Mouse (Mus musculus): ENCODE measurements at regions not wholly inside any gene's neighbourhood (a gene's known extent, or its start where the extent isn't known, plus 50 kb on each side); places are given as distances from the start of the nearest gene placed in this dataset.

DNA sequence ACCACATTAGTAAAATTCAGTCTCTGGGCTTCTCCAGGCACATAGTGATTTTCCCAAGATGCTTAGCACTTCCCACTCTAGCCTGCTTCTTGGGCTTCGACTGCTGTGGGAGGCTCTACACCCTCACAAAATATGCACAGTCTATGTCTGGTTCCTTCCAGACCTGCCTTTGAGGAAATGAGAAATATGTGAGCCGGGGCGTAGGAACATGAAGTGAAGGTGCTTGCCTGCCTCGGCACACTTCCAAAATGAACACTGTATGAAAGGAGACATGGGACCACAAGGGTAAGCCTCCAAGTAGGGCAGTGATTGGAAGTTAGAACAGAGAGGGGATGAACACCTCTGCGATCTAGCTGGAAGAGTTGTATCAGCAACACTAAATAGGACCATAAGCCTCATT is 54.5 kb downstream of the Gm10260 start:
- Histone ChIP-seq H3K27ac (ENCODE audit: low read length) (no peak overlapping the region), H3K9ac (ENCODE audit: low read depth, low read length) (no peak overlapping the region), H3K4me1 (ENCODE audit: control insufficient read depth, insufficient read depth, low read length) (no peaks in the 10 kb centered on the region), H3K4me3 (ENCODE audit: low read depth, low read length) (no peak overlapping the region), H3K27me3 (ENCODE audit: control insufficient read depth, insufficient read depth, low read depth, low read length) (no peaks in the 10 kb centered on the region), H3K4me2 (ENCODE audit: low read length) (no peak overlapping the region), H3K9me3 (replicated peaks; ENCODE audit: control insufficient read depth, low read length, poor library complexity, severe bottlenecking) (no peaks in the 10 kb centered on the region), H3K36me3 (ENCODE audit: control insufficient read depth, insufficient read depth, low read length) (no peaks in the 10 kb centered on the region)
- no peak for ATAC-seq
- WGBS: 97% methylated on average over 5 of the region's 5 CpGs

DNA sequence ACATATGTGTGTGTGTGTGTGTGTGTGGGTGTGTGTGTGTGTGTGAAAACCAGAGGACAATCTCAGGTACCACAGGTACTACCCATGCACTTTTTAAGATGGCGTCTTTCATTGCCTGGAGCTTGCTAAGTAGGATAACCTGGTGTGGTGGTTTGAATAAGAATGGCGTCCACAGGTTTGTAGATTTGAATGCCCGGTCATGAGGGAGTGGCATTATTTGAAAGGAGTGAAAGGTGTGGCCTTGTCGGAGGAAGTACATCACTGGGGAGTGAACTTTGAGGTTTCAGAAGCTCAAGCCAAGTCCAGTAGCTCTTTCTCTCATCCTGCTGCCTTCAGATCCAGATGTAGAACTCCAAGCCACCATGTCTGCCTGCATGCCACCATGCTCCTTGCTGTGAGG is 55.9 kb downstream of the Gm10260 start:
- H3K27me3 ChIP-seq (ENCODE audit: control insufficient read depth, insufficient read depth, low read depth, low read length): no peaks in the 10 kb centered on the region
- 95% methylated on average over 4 of the region's 4 CpGs for WGBS
- H3K27ac ChIP-seq (ENCODE audit: low read length): no peak overlapping the region
- H3K9me3 ChIP-seq (replicated peaks; ENCODE audit: control insufficient read depth, low read length, poor library complexity, severe bottlenecking): no peaks in the 10 kb centered on the region; the same call in 1 of the 2 replicates
- H3K36me3 ChIP-seq (ENCODE audit: control insufficient read depth, insufficient read depth, low read length): no peaks in the 10 kb centered on the region
- H3K4me2 ChIP-seq (ENCODE audit: low read length): no peak overlapping the region
- no peaks in the 10 kb centered on the region for H3K4me1 ChIP-seq (ENCODE audit: control insufficient read depth, insufficient read depth, low read length)
- ATAC-seq: no peak
- H3K4me3 ChIP-seq (ENCODE audit: low read depth, low read length): no peak overlapping the region
- H3K9ac ChIP-seq (ENCODE audit: low read depth, low read length): no peak overlapping the region

DNA sequence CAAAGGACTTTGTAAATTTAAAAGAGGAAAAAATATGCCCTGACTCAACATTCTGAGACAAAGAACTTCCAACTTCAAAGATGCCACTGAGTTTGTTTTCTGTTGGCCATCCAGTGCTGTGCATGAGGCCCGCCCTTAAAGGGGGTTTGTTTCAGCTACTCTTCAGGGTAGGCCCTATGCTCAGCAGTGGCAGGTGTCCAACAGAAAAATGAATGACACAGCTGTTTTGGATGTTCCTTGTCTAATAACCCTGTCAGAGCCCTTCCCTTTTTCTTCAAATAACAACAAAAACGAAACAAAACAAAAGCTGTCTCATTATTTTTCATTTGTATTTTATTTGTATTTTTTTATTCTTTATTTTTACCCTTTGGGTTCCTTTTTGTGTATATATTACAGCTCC is 61.5 kb downstream of the Gm10260 start:
- 0 out of 2 replicates have a peak, but pooled peaks cover 2% of the 10 kb centered on the region for H3K4me1 ChIP-seq (ENCODE audit: control insufficient read depth, insufficient read depth, low read length)
- H3K4me3 ChIP-seq (ENCODE audit: low read depth, low read length): no peak overlapping the region
- H3K27ac ChIP-seq (ENCODE audit: low read length): no peak overlapping the region
- no peak for ATAC-seq
- no peaks in the 10 kb centered on the region; the same call in 1 of the 2 replicates for H3K9me3 ChIP-seq (replicated peaks; ENCODE audit: control insufficient read depth, low read length, poor library complexity, severe bottlenecking)
- H3K9ac ChIP-seq (ENCODE audit: low read depth, low read length): no peak overlapping the region
- WGBS: 91% methylated on average over 2 of the region's 2 CpGs
- no peak overlapping the region for H3K4me2 ChIP-seq (ENCODE audit: low read length)
- H3K36me3 ChIP-seq (ENCODE audit: control insufficient read depth, insufficient read depth, low read length): no peaks in the 10 kb centered on the region
- H3K27me3 ChIP-seq (ENCODE audit: control insufficient read depth, insufficient read depth, low read depth, low read length): no peaks in the 10 kb centered on the region

DNA sequence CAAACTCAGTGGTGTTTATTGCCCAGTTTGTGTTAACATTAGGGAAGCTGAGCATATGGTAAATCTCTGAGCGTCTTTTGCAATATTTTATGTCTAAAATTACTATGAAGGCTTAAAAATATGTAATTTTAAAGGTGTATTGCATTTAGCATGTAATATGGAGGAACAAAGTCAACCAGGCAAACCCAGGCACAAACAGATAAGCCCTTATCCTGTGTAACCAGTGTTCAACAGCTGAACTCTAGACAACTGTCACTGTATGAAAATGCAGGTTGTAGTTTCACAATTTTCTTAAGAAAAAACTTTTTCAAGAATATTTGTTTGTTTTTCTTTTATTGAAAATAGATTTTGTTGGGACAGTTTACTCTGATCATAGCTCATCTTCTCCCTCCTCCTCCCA is 62.1 kb downstream of the Gm10260 start:
- H3K27ac ChIP-seq (ENCODE audit: low read length): no peak overlapping the region
- no peak overlapping the region for H3K9ac ChIP-seq (ENCODE audit: low read depth, low read length)
- H3K9me3 ChIP-seq (replicated peaks; ENCODE audit: control insufficient read depth, low read length, poor library complexity, severe bottlenecking): no peaks in the 10 kb centered on the region; the same call in 1 of the 2 replicates
- 90% methylated on average over 1 of the region's 1 CpGs for WGBS
- no peaks in the 10 kb centered on the region for H3K27me3 ChIP-seq (ENCODE audit: control insufficient read depth, insufficient read depth, low read depth, low read length)
- no peak overlapping the region for H3K4me2 ChIP-seq (ENCODE audit: low read length)
- H3K4me1 ChIP-seq (ENCODE audit: control insufficient read depth, insufficient read depth, low read length): 0 out of 2 replicates have a peak, but pooled peaks cover 2% of the 10 kb centered on the region
- no peak overlapping the region for H3K4me3 ChIP-seq (ENCODE audit: low read depth, low read length)
- ATAC-seq: no peak
- no peaks in the 10 kb centered on the region for H3K36me3 ChIP-seq (ENCODE audit: control insufficient read depth, insufficient read depth, low read length)

DNA sequence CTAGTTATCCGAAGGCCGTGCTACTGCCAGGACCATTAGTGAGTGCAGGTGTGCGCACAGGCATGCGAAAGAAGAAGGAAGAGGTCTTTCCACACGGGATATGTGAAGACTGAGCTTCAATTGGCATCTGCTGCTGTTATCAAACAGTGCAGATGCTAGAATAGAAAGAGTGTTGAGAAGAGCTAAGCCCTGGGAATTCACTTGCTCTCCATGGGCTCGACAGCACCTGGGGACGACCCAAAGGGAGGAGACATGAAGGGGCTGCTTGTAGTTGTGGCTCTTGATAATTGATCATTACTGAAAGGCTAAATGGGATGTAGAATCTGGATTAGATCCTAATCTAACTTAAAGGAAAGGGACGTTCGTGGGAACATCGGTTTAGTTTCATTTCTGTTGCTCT is 63.2 kb downstream of the Gm10260 start:
- H3K4me2 ChIP-seq (ENCODE audit: low read length): no peak overlapping the region
- no peaks in the 10 kb centered on the region for H3K27me3 ChIP-seq (ENCODE audit: control insufficient read depth, insufficient read depth, low read depth, low read length)
- 79% methylated on average over 10 of the region's 10 CpGs for WGBS
- 0 out of 2 replicates have a peak, but pooled peaks cover 2% of the 10 kb centered on the region for H3K4me1 ChIP-seq (ENCODE audit: control insufficient read depth, insufficient read depth, low read length)
- no peak overlapping the region for H3K27ac ChIP-seq (ENCODE audit: low read length)
- no peaks in the 10 kb centered on the region for H3K36me3 ChIP-seq (ENCODE audit: control insufficient read depth, insufficient read depth, low read length)
- no peak overlapping the region for H3K4me3 ChIP-seq (ENCODE audit: low read depth, low read length)
- ATAC-seq: no peak
- no peaks in the 10 kb centered on the region; the same call in 1 of the 2 replicates for H3K9me3 ChIP-seq (replicated peaks; ENCODE audit: control insufficient read depth, low read length, poor library complexity, severe bottlenecking)
- H3K9ac ChIP-seq (ENCODE audit: low read depth, low read length): no peak overlapping the region

DNA sequence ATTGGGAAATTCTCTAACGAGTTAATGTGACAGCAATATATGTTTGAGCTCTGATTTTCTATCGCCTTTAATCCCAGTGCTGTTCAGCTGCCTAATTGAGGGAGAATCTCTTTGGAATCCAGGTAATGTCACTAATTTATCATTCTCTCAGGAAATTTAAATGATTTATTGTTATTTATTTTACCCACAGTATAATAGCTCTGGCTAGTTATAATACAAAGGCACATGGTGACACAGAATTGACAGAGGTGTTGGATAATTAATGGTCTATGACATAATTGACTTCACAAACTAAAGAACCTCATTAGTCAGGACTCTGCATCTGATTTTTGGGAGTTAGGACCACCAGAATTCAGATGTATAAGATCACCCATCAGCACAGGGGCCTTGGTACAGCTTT is 65.4 kb downstream of the Gm10260 start:
- H3K36me3 ChIP-seq (ENCODE audit: control insufficient read depth, insufficient read depth, low read length): no peaks in the 10 kb centered on the region
- 0 out of 2 replicates have a peak, but pooled peaks cover 2% of the 10 kb centered on the region for H3K4me1 ChIP-seq (ENCODE audit: control insufficient read depth, insufficient read depth, low read length)
- H3K9me3 ChIP-seq (replicated peaks; ENCODE audit: control insufficient read depth, low read length, poor library complexity, severe bottlenecking): no peaks in the 10 kb centered on the region; the same call in 1 of the 2 replicates
- no peak overlapping the region for H3K4me3 ChIP-seq (ENCODE audit: low read depth, low read length)
- ATAC-seq: no peak
- no peak overlapping the region for H3K27ac ChIP-seq (ENCODE audit: low read length)
- 46% methylated on average over 2 of the region's 2 CpGs for WGBS
- H3K9ac ChIP-seq (ENCODE audit: low read depth, low read length): no peak overlapping the region
- no peaks in the 10 kb centered on the region for H3K27me3 ChIP-seq (ENCODE audit: control insufficient read depth, insufficient read depth, low read depth, low read length)
- no peak overlapping the region for H3K4me2 ChIP-seq (ENCODE audit: low read length)

DNA sequence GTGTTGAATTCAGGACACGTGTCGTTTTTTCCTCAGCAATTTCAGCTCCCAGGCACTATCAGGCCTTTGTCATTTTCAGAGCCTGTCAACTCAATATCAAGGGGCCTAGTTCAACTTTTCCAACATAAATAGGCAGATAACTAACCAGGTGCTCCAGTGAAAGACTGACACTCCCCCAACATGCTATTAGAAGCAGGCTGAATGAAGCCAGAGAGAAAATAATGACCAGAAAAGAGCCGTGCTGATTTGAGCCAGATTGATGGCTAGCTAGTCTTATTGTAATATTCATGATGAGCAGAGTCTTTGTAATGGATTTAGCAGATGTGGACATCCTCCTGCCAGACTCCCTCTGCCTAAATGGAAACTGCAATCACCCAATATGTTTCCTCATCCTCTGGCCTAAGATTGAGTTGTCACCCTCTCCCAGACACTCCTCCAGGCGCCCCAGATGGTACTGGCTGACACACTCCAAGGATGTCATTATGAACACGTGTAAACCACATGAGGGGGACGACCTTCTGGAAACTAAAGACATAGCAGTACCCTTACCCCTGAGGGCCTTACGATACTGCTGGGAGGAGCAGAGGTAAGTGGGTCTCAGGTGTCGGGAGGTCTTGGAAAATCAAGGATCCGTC is 66.0 kb downstream of the Gm10260 start:
- H3K9ac ChIP-seq (ENCODE audit: low read depth, low read length): no peak overlapping the region
- H3K4me2 ChIP-seq (ENCODE audit: low read length): no peak overlapping the region
- H3K4me1 ChIP-seq (ENCODE audit: control insufficient read depth, insufficient read depth, low read length): 0 out of 2 replicates have a peak, but pooled peaks cover 2% of the 10 kb centered on the region
- H3K27ac ChIP-seq (ENCODE audit: low read length): no peak overlapping the region
- peak; percentile 75 for ATAC-seq
- no peaks in the 10 kb centered on the region for H3K27me3 ChIP-seq (ENCODE audit: control insufficient read depth, insufficient read depth, low read depth, low read length)
- H3K9me3 ChIP-seq (replicated peaks; ENCODE audit: control insufficient read depth, low read length, poor library complexity, severe bottlenecking): no peaks in the 10 kb centered on the region; the same call in 1 of the 2 replicates
- H3K4me3 ChIP-seq (ENCODE audit: low read depth, low read length): no peak overlapping the region
- WGBS: 41% methylated on average over 9 of the region's 9 CpGs
- no peaks in the 10 kb centered on the region for H3K36me3 ChIP-seq (ENCODE audit: control insufficient read depth, insufficient read depth, low read length)

DNA sequence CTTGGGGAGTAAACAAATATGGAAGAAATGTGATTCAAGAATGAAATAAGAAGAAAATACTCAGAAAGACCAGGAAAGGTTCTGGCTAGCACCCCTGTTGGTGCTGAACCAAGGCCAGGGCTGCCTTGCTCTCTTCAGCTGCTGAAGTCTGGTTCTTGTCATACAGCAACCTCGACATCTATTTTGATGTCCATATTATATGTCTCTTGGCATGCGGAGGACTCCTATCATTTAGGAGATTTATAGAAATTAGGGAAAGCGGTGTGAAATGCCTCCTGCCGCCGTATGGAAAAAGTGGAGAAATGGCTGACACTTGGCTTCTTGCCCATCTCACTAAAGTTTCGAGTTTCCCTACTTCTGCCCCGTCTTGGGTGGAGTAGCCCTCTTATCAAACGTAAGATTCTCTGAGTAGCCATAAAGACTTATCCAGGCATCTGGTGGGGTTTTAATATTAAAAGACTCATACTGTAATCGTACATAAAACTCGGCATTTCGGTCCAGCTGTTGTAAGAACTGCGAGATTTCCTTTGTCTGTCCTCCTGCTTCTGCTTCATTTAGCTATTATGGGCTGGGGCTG is 72.0 kb downstream of the Gm10260 start:
- no peak for ATAC-seq
- WGBS: 94% methylated on average over 12 of the region's 12 CpGs

DNA sequence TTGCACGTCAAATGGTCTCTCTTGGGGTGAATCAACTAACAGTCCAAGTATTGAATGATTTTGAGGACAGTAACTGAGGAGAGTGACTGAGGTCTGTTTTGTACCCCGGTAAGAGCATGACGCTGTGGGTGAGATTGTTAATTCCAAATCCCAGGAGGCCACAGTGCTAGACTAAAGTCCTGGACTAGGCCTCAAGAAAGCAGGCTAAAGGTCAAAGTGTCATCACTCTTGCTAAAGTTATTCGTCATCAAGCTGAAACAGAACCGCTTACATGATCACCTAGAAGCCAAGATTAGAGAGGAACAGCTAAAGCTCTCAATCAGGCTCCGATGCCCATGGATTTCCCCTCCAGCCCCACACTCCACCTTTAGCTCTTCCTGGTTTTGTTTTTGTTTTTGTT is 76.6 kb downstream of the Gm10260 start:
- H3K36me3 ChIP-seq (ENCODE audit: control insufficient read depth, insufficient read depth, low read length): no peaks in the 10 kb centered on the region
- no peak overlapping the region for H3K4me3 ChIP-seq (ENCODE audit: low read depth, low read length)
- H3K9me3 ChIP-seq (replicated peaks; ENCODE audit: control insufficient read depth, low read length, poor library complexity, severe bottlenecking): no peaks in the 10 kb centered on the region
- no peaks in the 10 kb centered on the region for H3K27me3 ChIP-seq (ENCODE audit: control insufficient read depth, insufficient read depth, low read depth, low read length)
- no peak overlapping the region for H3K4me2 ChIP-seq (ENCODE audit: low read length)
- no peak overlapping the region for H3K9ac ChIP-seq (ENCODE audit: low read depth, low read length)
- no peak for ATAC-seq
- WGBS: 93% methylated on average over 6 of the region's 6 CpGs
- no peak overlapping the region for H3K27ac ChIP-seq (ENCODE audit: low read length)
- H3K4me1 ChIP-seq (ENCODE audit: control insufficient read depth, insufficient read depth, low read length): no peaks in the 10 kb centered on the region

More for the DNA sequence above, 72.0 kb downstream of the Gm10260 start:
- Histone ChIP-seq H3K27ac (ENCODE audit: low read length) (no peak overlapping the region), H3K9ac (ENCODE audit: low read depth, low read length) (no peak overlapping the region), H3K36me3 (ENCODE audit: control insufficient read depth, insufficient read depth, low read length) (no peaks in the 10 kb centered on the region), H3K4me1 (ENCODE audit: control insufficient read depth, insufficient read depth, low read length) (no peaks in the 10 kb centered on the region), H3K27me3 (ENCODE audit: control insufficient read depth, insufficient read depth, low read depth, low read length) (no peaks in the 10 kb centered on the region), H3K9me3 (replicated peaks; ENCODE audit: control insufficient read depth, low read length, poor library complexity, severe bottlenecking) (no peaks in the 10 kb centered on the region), H3K4me2 (ENCODE audit: low read length) (no peak overlapping the region), H3K4me3 (ENCODE audit: low read depth, low read length) (no peak overlapping the region)

Data from midbrain, embryonic 16.5 days (tissue).